Mouse (Mus musculus) megakaryocyte-erythroid progenitor cell, adult 5 weeks (primary cell): ENCODE data around the gene Slc16a8. TPM values are rescaled to one million over a fixed set of nuclear protein-coding genes. Genes with fewer than 3 reads are reported as not detected.

Experiments
- polyA plus RNA-seq: library from polyadenylated mRNA; stranded (reverse); fragments of >175 nt; gene quantifications from 2 replicates; pipeline ENCODE4 v1.2.3, GENCODE M21; 2012

The Slc16a8 gene
- polyA plus RNA-seq, result not detected in 2 replicates

DNA sequence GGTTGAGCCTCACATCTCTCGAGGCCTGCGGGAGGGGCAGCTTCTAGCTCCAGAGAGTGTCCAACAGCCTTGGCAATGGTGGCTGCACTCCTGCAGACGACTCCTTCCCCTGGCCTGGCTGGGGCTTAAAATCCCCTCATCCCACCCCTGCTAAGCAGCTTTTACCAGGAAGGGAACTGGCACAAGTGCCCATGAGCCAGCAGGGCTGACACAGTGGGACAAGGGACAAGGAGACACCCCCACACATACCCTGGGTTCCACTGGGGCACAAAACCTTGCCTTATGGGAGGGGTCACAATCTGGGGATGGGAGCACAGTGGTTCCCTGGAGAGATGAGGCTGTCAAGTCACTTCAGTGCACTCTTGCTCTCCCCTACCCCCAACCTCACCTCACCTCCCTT lies at the start of gene Slc16a8:
TSS of gene Slc16a8 (minus strand) at position 101 of the 400 bp plus-strand sequence.

DNA sequence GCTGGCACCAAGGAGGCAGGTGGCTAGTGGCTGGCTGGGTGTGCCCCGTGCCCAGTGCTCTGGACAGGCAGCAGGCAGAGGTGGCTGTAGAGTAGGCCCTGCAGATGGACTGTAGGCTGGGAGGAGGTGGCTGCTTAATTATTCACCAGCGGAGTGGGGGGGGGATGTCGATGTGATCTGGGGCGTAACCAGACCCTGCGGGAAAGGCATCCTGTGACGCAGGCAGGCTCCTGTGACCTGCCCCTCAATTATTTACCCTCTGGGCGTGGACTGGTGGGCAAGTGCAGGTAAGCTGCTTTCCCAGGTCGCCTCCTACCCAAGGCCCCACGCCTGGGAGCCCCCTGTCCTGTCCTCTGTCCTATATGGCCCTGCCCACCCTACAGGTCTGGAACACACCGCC lies 30.8 kb upstream of the Slc16a8 start, which contains the start of gene Baiap2l2:
TSS of gene Baiap2l2 (minus strand) at position 139 of the 400 bp plus-strand sequence.

DNA sequence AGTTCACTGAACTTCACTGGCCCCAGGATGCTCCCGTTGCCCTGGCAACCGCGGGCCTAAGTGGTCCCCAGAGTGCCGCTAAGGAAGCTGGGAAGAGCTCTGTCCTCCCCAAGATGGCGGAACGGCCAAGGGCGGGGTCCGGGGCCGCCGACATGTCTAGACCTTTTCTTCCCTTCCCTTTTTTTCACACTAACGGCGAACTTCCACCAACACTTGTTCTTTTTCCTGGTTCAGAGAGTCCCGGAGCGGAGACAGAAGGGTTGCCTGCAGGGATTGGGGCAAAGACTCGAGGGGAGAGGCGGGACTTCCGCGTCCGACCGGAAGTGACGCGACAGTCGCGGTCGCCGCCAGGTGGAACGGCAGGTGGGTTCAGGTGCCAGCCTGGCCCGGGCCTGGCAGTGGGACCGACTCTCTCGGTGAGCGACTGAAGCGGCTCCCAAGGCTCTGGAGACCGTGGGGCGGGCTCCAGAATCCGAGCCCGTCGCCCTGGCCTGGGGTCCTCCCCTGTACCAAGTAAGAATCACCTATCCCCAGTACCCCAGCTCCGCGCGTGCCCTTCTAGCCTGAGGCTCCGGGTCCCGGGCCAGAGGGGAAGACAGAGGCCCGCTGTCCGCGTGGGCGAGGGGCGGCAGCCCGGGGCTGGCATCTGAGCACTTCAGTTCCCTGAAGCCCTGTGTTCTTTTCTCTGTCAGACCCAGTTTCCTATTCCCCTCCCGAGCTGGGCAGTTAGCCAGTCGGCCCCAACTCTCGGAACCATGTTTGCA lies 25.3 kb downstream of the Slc16a8 start, which contains the start of the genes Pick1 and Gm49486:
TSS of gene Pick1 (plus strand) at position 116 of the 764 bp plus-strand sequence.
TSS of gene Gm49486 (plus strand) at position 334 of the 764 bp plus-strand sequence.

Other genes starting within 250 kb of the Slc16a8 start
- 73.7 and 99.6 TPM in 2 replicates for gene H1f0, start 226.3 kb downstream of the Slc16a8 start, polyA plus RNA-seq
- gene Galr3, start 212.9 kb downstream of the Slc16a8 start, polyA plus RNA-seq, result 3.5 and 4.6 TPM in 2 replicates
- 50.6 and 52.5 TPM in 2 replicates for gene Ankrd54, start 191.9 kb downstream of the Slc16a8 start, polyA plus RNA-seq
- 26.5 TPM in 2 replicates for gene Eif3l, start 179.6 kb downstream of the Slc16a8 start, polyA plus RNA-seq
- gene Micall1, start 145.9 kb downstream of the Slc16a8 start, polyA plus RNA-seq, result 31.7 and 33.5 TPM in 2 replicates
- 229 and 258 TPM in 2 replicates for gene Polr2f, start 113.8 kb downstream of the Slc16a8 start, polyA plus RNA-seq
- 0.46 and 0.53 TPM in 2 replicates for gene 1700088E04Rik, start 113.5 kb downstream of the Slc16a8 start, polyA plus RNA-seq
- gene Sox10, start 89.5 kb downstream of the Slc16a8 start, polyA plus RNA-seq, result 0.08 TPM in 1 of 2 replicates, not detected in the other
- gene Pick1, start 25.6 kb downstream of the Slc16a8 start, polyA plus RNA-seq, result 16.8 and 19.5 TPM in 2 replicates
- gene Gm49486, start 25.4 kb downstream of the Slc16a8 start, polyA plus RNA-seq, result 0.03 and 0.22 TPM in 2 replicates
- 1.5 TPM in 2 replicates for gene Baiap2l2, start 30.8 kb upstream of the Slc16a8 start, polyA plus RNA-seq
- 25.5 and 39.2 TPM in 2 replicates for gene Pla2g6, start 73.6 kb upstream of the Slc16a8 start, polyA plus RNA-seq
- 34.6 and 40.8 TPM in 2 replicates for gene Maff, start 91.9 kb upstream of the Slc16a8 start, polyA plus RNA-seq
- 62.5 and 64.0 TPM in 2 replicates for gene Tmem184b, start 148.8 kb upstream of the Slc16a8 start, polyA plus RNA-seq
- gene Csnk1e, start 200.8 kb upstream of the Slc16a8 start, polyA plus RNA-seq, result 104 and 129 TPM in 2 replicates